Mouse (Mus musculus): ENCODE results near the gene Proser2.
"Not testable (repeated sequence)": the region's sequence is repeated elsewhere in the genome, so short reads cannot be mapped to it uniquely, and the experiment has no call there.

The Proser2 gene

GRCm38 (mm10) chr2:6128136-6128805 lies 1.7 kb downstream of the Proser2 start:
- peak; percentile 53 for DNase-seq (ENCODE audit: low spot score)

GRCm38 (mm10) chr2:6123046-6123445 lies 7.0 kb downstream of the Proser2 start:
- DNase-seq (ENCODE audit: low spot score), result no peak

GRCm38 (mm10) chr2:6121091-6121490 lies 8.9 kb downstream of the Proser2 start:
- no peak for DNase-seq (ENCODE audit: low spot score)

- DNase-seq (ENCODE audit: low spot score), result peak; percentile 70
Observed at GRCm38 (mm10) chr2:6118246-6118645, 11.8 kb downstream of the Proser2 start.

DNA sequence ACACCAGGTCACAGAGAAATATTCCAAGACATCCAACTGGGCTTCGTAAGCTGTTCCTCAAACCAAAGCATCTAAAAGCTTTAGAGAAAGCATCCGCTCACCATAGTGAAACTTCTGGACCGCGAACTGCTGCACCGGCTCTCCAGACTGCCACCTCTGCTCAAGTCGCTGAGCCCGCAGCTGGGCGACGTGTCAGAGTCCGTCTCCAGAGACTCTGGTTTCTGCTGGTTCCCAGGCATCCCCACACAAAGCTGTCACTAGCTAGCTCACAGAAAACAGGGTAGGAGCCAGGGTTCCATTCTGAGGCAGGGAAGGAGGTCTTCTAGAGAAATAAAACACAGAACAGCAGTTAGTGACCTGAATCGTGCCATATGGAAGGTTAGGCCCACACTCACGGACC lies 16.2 kb downstream of the Proser2 start:
- DNase-seq (ENCODE audit: low spot score), result peak; percentile 38

DNA sequence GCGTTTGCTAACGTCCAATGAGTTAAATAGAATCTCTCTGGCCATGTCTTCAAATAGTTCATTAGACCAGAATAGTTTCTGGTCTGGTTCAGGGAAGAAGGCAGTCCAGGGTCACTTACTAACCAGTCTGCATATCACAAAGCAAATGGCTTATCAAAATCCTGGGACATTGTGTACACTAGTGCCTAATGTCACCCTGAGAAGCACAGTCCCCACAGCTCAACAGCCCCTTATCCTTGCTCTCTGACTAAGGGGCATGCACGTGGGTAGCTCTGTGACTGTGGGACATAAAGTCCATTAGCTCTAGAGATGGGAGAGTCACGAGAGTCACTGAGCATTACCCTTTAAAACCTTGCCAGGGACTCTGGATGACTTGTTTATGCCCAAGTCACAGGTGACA lies 17.4 kb downstream of the Proser2 start:
- DNase-seq (ENCODE audit: low spot score), result peak; percentile 30

- no peak for DNase-seq (ENCODE audit: low spot score)
Observed at GRCm38 (mm10) chr2:6105437-6105836, 24.6 kb downstream of the Proser2 start.

GRCm38 (mm10) chr2:6100755-6101154 lies 29.3 kb downstream of the Proser2 start:
- no peak for DNase-seq (ENCODE audit: low spot score)

GRCm38 (mm10) chr2:6100027-6100749 lies 29.8 kb downstream of the Proser2 start:
- peak; percentile 64 for DNase-seq (ENCODE audit: low spot score)

DNA sequence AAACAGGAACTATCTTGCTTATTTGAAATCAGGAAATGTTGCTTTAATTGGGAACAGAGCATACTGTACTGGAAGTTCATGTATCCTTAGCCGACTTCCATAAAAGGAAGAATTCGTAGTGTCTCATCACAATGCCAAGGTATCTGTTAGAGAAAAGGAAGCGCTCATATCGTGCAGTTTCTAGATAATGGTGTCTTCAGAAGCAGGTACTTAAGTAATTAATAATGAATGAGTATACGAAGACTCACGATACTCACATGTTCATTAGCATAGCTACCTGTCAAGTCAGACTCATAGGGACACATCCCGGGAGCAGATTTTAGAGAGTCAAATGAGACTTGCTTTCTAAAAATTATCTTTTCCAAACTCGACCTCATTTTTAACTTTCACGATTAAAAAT lies 30.6 kb downstream of the Proser2 start:
- DNase-seq (ENCODE audit: low spot score), result no peak

- no peak for DNase-seq (ENCODE audit: low spot score)
Observed at GRCm38 (mm10) chr2:6098924-6099323, 31.1 kb downstream of the Proser2 start.

DNA sequence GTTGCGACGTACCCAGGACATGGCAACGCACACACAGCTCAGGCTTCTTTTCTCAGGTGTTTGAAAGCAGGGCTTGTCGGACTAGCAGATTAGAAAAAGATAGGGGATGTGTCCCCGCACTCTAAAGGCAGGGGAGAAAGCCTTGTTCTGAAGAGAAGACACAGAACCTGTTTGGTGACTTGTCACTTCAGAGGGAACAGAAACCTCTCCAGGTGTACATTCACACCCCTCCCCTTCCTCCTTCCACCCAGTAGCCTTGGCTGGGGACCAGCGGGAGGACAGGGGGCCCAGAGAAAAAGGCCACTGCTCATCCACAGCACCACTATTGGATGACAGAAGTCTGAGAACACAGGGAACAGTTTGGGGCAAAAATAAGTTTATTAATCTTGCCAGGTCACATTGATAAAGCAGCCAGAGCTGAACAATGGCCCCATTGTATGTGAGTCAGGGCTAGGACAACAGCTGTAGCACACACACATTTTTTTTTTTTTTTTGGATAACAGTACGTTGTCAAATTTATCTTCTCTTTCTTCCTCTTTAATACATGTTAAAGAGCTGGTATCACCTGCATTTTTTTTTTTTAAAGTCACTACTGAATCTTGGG lies 32.8 kb downstream of the Proser2 start:
- no peak for DNase-seq (ENCODE audit: low spot score)

DNA sequence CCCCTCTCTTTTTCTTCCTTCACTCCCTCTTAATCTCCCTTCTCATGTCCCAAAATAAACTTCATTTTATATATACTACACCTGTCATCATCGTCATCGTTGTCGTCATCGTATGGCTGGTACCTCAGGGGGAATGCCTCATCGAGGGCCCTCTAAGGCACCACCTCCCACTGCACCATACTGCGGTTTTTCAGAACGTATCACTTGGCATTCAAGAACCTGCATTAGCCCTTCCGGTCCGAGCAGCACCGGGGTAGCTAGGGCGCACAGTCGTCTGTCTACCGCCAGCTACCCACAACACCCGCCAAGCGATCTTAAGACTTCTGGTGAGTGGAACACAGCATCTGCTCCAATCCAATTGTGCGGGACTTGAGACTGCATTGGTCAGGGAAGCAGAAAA lies 40.1 kb downstream of the Proser2 start:
- not testable (repeated sequence) for DNase-seq (ENCODE audit: low spot score)

DNA sequence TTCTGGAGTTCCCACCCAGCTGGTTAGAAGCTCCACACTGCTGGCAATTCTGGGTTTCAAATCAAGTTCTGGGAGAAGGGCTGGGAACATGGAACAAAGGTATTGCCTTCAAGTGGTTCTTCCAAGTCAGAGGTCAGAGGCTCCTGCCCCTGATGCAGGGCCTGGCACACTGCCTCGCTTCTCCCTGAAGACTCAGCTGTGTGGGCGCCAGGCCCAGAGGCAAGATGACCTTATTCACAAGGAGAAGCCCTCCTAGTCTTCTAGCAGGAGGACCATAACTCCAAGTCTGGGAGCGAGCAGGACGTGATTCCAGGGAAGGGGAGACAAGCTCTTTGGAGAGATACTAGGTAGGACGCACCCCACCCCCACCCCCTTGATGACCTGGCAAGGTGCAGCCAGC lies 42.9 kb downstream of the Proser2 start:
- DNase-seq (ENCODE audit: low spot score), result peak; percentile 72

GRCm38 (mm10) chr2:6085622-6086530 lies 44.1 kb downstream of the Proser2 start:
- DNase-seq (ENCODE audit: low spot score), result no peak

DNA sequence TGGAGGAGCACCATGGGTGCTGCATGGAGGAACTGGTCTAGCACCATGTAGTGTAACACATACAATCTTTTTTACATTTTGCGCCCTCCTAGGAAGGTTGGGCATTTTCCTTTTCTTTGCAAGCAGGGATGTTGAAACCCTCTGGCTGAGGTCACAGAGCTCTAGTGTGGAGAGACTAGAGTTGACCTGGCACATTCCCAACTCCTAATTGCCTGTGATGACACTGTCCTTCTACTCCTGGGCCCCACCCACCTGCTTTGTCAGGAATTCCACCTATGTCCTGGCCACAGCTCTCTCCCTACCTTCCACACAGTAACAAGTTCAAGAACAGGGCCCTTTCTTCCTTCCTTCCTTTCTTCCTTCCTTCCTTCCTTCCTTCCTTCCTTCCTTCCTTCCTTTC lies 46.3 kb downstream of the Proser2 start:
- DNase-seq (ENCODE audit: low spot score), result no peak

DNA sequence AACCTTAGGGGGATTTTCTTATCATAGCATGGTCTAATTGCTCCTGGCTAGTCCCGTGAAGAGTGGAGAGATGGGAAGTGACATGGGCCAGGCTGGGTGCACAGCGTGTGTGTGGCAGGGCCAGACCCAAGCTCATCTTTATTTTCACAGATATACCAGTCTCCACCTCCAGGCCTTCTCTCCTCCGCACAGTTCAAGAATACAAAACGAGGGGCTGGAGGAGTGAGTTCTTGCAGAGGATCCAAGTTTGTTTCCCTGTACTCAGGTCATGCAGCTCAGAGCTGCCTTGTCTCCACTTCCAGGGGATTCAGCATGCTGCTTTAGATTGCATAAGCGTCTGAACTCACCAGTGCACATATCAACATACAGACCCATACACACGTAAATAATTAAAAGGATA lies 47.4 kb downstream of the Proser2 start:
- no peak for DNase-seq (ENCODE audit: low spot score)

DNA sequence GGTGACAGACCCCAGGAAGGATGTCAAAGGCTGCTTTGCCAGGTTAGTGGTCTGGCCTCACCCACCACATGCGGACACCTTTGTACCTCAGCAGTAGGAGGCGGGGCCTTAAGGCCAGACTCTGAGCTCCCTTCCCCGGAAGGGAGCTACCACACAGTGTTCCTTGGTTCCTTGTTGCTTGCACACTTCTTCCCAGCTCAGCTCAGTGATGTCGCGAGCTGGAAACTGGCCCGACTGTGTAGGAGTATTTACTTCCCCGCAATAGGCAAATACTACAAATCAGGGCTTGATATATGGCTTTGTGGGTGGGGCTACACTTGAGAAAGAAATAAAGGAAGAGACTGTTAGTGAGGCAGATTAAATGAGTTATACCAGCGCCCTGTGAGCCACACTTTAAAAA lies 48.9 kb downstream of the Proser2 start:
- DNase-seq (ENCODE audit: low spot score), result peak; percentile 39

DNA sequence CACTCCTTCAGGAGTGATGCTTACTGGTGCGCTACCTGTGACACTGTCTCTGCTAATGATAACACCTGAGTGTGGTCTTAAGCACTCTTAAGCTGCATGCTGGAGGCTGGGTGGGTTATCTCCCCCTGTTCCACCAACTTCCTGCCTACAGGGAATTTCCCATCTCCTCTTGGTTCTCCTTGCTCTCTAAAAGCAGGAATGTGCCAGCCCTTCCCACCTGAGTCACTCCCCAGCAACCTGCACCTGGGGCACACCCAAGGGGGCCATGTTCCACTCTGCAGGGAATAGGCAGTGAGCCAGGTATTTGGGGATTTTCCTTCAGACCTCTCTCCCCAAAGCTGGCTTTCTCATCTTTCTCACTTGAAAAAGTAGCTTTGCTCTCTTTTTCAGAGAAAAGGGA lies 50.0 kb downstream of the Proser2 start:
- DNase-seq (ENCODE audit: low spot score), result peak; percentile 35

GRCm38 (mm10) chr2:6075530-6075896 lies 54.5 kb downstream of the Proser2 start:
- no peak for DNase-seq (ENCODE audit: low spot score)

DNA sequence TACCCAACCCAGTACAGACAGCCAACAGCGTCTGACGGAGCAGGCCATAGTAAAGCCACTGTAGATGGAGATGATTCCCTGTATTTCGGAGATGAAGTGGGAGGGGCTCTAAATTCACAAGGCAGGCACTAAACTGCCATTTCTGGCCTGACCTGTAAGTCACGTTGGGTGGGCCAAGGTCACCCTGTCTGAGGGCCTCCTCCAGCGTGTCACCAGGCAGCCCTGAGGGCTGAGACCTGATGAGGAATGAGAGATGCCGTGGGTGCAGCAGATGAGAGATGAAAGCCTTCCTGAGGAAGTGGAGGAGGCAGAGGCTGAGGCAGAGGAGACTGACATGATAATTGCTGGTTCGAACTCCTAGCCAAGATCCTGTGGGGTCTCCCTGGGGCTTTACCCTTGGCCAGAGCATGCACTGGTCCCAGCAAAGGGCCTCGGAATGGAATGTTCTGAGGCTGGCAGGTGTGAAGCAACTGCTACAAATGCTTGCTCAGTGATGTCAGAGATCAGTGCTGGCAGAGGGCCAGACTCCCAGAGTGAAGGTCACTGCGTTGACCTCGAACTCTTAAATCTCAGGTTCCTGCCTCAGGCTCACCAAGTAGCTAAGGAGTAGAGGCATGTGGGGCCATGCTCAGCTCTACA lies 55.0 kb downstream of the Proser2 start:
- DNase-seq (ENCODE audit: low spot score), result peak; percentile 82

All from testis, postnatal 10 days (tissue).